Mouse (Mus musculus) heart, embryonic 15.5 days (tissue): ENCODE measurements around the gene Gm45844. TPM values are rescaled to one million over a fixed set of nuclear protein-coding genes. Genes with fewer than 3 reads are reported as not detected.

Experiments used
- ATAC-seq: fragments of 200-750 bp; cut with Nextera tagmentation; replicated peaks from 2 replicates; pipeline ENCODE4 v1.8.0; 2017; ENCODE audit warnings: low read depth, moderate TSS enrichment; ENCODE audit not compliant: insufficient number of reproducible peaks, insufficient read depth, low FRiP score
- H3K27ac ChIP-seq: fragments of 300-500 bp; sonication (generic); 2 replicates; pipeline ENCODE4 v1.5.1; 2015; ENCODE audit warnings: mild to moderate bottlenecking, inconsistent platforms
- H3K27me3 ChIP-seq: fragments of 300-500 bp; sonication (generic); 2 replicates; pipeline ENCODE4 v1.6.1; 2015; ENCODE audit warnings: inconsistent platforms
- H3K36me3 ChIP-seq: fragments of 300-500 bp; sonication (generic); 2 replicates; pipeline ENCODE4 v1.6.1; 2015; ENCODE audit warnings: mild to moderate bottlenecking, inconsistent platforms
- H3K4me1 ChIP-seq: fragments of 300-500 bp; sonication (generic); replicated peaks from 2 replicates; pipeline ENCODE4 v1.6.1; 2015; ENCODE audit warnings: inconsistent platforms
- H3K4me2 ChIP-seq: fragments of 300-500 bp; sonication (generic); 2 replicates; pipeline ENCODE4 v1.6.1; 2015; ENCODE audit warnings: inconsistent platforms, mild to moderate bottlenecking, moderate library complexity
- H3K4me3 ChIP-seq: fragments of 300-500 bp; sonication (generic); 2 replicates; pipeline ENCODE4 v1.5.1; 2015; ENCODE audit warnings: mild to moderate bottlenecking, inconsistent platforms
- H3K9ac ChIP-seq: fragments of 300-500 bp; sonication (generic); 2 replicates; pipeline ENCODE4 v1.6.1; 2015; ENCODE audit warnings: mild to moderate bottlenecking, inconsistent platforms
- H3K9me3 ChIP-seq: fragments of 300-500 bp; sonication (generic); replicated peaks from 2 replicates; pipeline ENCODE4 v1.6.1; 2016; ENCODE audit warnings: inconsistent platforms
- WGBS: fragments of 180-500 bp; shearing (Covaris S2); methylation state at CpG from one replicate; pipeline ENCODE4 v1.1.7; 2015; ENCODE audit warnings: mixed read lengths; 5-methylcytosine and 5-hydroxymethylcytosine counted together
- microRNA-seq: library from miRNA; unstranded; fragments of <30 nt; microRNA quantifications from one replicate; pipeline ENCODE4, GENCODE M21; 2016
- polyA plus RNA-seq: library from polyadenylated mRNA; unstranded; fragments of >200 nt; fragmentation: Nextera tagmentation; extraction: Ambion mirVana; gene quantifications from 2 replicates; pipeline ENCODE4 v1.2.1, GENCODE M21; 2015

Gene Gm45844
- polyA plus RNA-seq, 1 experiment from 2014 or later: 3.6 TPM

DNA sequence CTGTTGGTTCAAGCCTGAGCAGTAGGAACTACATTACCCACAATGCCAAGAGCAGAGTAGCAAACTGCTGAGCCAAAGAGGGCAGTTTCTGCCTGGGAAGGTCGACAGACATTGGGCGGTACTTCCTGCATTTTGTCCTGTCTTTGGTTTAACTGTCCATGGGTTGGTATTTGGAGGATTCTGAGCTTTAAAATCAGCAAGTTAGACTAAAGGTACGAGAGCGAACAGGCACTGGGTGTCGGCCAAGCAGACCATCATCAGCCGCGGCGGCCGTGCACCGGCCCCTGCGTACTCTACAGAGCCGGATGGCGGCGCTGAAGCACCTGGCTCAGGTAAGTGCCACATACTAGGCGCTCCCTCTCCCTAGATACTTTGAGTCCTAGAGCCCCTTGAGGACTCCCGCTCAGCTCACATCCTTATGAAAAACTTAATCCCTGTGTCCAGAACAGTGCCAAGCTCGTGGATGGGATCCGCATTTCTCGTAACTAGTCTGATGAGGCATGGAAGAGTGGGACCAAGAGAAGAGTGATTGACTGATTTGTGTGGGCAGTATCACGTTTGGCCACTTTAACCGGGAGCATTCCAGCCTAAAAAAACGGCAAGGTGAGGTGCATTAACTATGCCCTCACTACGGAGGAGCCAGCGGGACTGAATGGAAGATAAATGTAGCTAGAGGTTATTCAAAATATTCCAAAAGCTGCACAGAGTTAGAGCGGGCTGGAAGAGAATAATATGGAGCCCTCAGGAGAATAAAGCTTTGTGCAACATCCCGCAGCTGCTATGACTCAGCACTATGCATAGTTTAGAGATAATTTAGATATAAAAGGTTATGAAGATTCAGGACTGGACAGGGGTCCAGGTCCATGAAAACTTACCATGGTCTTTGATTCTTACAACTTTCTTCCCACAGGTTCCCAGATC, 106.6 kb downstream of the Gm45844 start, which contains the start of gene Zfp418:
TSS of gene Zfp418 (plus strand) at position 104 of the 921 bp plus-strand sequence.
- ATAC-seq: peak; percentile 87
- Histone ChIP-seq H3K4me1 (peaks cover 7% of the 10 kb centered on the region), H3K27me3 (no peaks in the 10 kb centered on the region), H3K9ac (peak within 1 kb of the TSS; percentile 61), H3K4me3 (peak within 1 kb of the TSS; percentile 68), H3K4me2 (peak within 1 kb of the TSS; percentile 70), H3K27ac (no peak within 1 kb of the TSS), H3K9me3 (no peaks in the 10 kb centered on the region), H3K36me3 (peaks cover 8% of the 10 kb centered on the region; the same call in 1 of the 2 replicates)
- 1% methylated on average over 26 of the region's 26 CpGs for WGBS

Small RNA genes lying within 50 kb of the gene (microRNA-seq; reads per million reads assigned to microRNA genes)
- gene Mir5620: 1.3 reads per million

Other genes starting within 250 kb of the Gm45844 start
- 6.0 and 7.6 TPM in 2 replicates for gene Zfp954, start 156.8 kb downstream of the Gm45844 start, polyA plus RNA-seq
- gene Zfp773, start 141.5 kb downstream of the Gm45844 start, polyA plus RNA-seq: 0.81 and 1.4 TPM in 2 replicates
- 0.92 and 1.5 TPM in 2 replicates for gene Zfp418, start 107.0 kb downstream of the Gm45844 start, polyA plus RNA-seq
- 4.2 and 4.7 TPM in 2 replicates for gene Zfp772, start 68.3 kb downstream of the Gm45844 start, polyA plus RNA-seq
- gene Vmn2r29, start 31.0 kb downstream of the Gm45844 start, polyA plus RNA-seq: 0.16 and 0.43 TPM in 2 replicates
- gene Clcn4, start 22.6 kb upstream of the Gm45844 start, polyA plus RNA-seq: 45.5 and 50.0 TPM in 2 replicates
- 0.03 TPM in 1 of 2 replicates, not detected in the other for gene Vmn2r30, start 59.3 kb upstream of the Gm45844 start, polyA plus RNA-seq
- not detected in 2 replicates for gene Gm45783, start 96.3 kb upstream of the Gm45844 start, polyA plus RNA-seq
- gene Vmn2r31, start 121.4 kb upstream of the Gm45844 start, polyA plus RNA-seq: not detected in 2 replicates
- not detected in 2 replicates for gene Vmn2r32, start 201.7 kb upstream of the Gm45844 start, polyA plus RNA-seq